Comparison of ENCODE assay signal across 22 mouse cellular contexts in the genomic region with DNA sequence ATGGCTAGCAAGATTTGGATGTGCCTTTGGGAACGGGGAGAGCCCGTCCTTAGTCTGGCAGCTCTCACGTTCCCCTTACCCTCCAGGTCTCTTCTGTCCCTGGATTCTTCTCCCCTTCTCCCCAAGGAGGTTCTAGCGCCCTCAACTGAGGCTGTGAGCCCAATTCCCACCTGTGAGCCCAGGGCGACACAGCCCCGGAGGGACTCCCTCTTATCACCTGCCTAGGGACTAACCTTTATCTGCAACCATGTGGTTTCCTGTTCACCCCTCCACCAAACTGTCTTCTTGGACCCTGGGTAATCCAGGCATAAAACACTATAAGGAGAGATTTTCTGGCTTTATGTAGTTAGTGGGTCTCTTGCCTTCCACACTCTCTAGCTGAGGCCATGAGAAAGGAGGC. TPM values are rescaled to one million over a fixed set of nuclear protein-coding genes. Genes with fewer than 3 reads are reported as not detected.
DNase-seq lines count a peak whose midpoint lies in the region; ATAC-seq and TF ChIP-seq lines count a peak whose summit lies in the region.
"Had no signal": no experiment of that assay in that cellular context is flagged by ENCODE, and none has a peak within 500 bp of the region (broad histone marks: within the 10 kb centered on the region; RNA-seq: fewer than 3 reads in every experiment).

No protein-coding gene starts in this region.

- peak overlapping the region; percentile 84 for H3K4me2 ChIP-seq in liver, embryonic 13.5 days
- H3K4me2 ChIP-seq in kidney, embryonic 16.5 days (replicated peaks; ENCODE audit: low read depth, low read length): no peak overlapping the region
- H3K4me2 ChIP-seq: embryonic facial prominence, embryonic 15.5 days; forebrain, embryonic 12.5 days; heart, embryonic 11.5 days; hindbrain, embryonic 15.5 days; midbrain, embryonic 12.5 days; neural tube, embryonic 15.5 days had no signal

- H3K27ac ChIP-seq in liver, embryonic 13.5 days: peak overlapping the region; percentile 97
- H3K27ac ChIP-seq in kidney, embryonic 16.5 days (ENCODE audit: low read length): no peak overlapping the region
- H3K27ac ChIP-seq in heart, adult 2 months: no peak overlapping the region
- H3K27ac ChIP-seq: embryonic facial prominence, embryonic 15.5 days; forebrain, embryonic 12.5 days; gastrocnemius, adult 2 months; hindbrain, embryonic 15.5 days; limb, embryonic 10.5 days; midbrain, embryonic 12.5 days; neural tube, embryonic 15.5 days had no signal

- 27% methylated on average over 6 of the region's 6 CpGs for WGBS in liver, embryonic 13.5 days (ENCODE audit: insufficient replicate concordance)
- WGBS in kidney, embryonic 16.5 days: 70% methylated on average over 6 of the region's 6 CpGs
- 61% methylated on average over 6 of the region's 6 CpGs for WGBS in heart, adult 2 months

- no peak for TF ChIP-seq POLR2A in heart, adult 2 months (IDR thresholded peaks at IDR 0.05; ENCODE audit: insufficient read depth, low read depth, low read length)

- no peak for TF ChIP-seq CTCF in heart, adult 2 months (IDR thresholded peaks at IDR 0.05)

- no peaks in the 10 kb centered on the region for H3K9me3 ChIP-seq in liver, embryonic 13.5 days (replicated peaks)
- no peaks in the 10 kb centered on the region for H3K9me3 ChIP-seq in kidney, embryonic 16.5 days (ENCODE audit: low read length)
- H3K9me3 ChIP-seq: embryonic facial prominence, embryonic 15.5 days; forebrain, embryonic 12.5 days; hindbrain, embryonic 15.5 days; limb, embryonic 10.5 days; midbrain, embryonic 12.5 days; neural tube, embryonic 15.5 days had no signal

- no peaks in the 10 kb centered on the region for H3K36me3 ChIP-seq in liver, embryonic 13.5 days
- no peaks in the 10 kb centered on the region for H3K36me3 ChIP-seq in kidney, embryonic 16.5 days (ENCODE audit: insufficient read depth, low read length)
- no peaks in the 10 kb centered on the region for H3K36me3 ChIP-seq in heart, adult 2 months (ENCODE audit: control insufficient read depth, insufficient read depth, low read length)
- H3K36me3 ChIP-seq: embryonic facial prominence, embryonic 15.5 days; forebrain, embryonic 12.5 days; hindbrain, embryonic 15.5 days; limb, embryonic 10.5 days; midbrain, embryonic 12.5 days; neural tube, embryonic 15.5 days had no signal

- ATAC-seq in erythroblast, adult 5-6 weeks (replicated peaks; ENCODE audit: low FRiP score, poor library complexity, severe bottlenecking): peak; percentile 53
- peak; percentile 67 for ATAC-seq in liver, embryonic 13.5 days (ENCODE audit: low read depth)
- ATAC-seq in megakaryocyte-erythroid progenitor cell, adult 5-6 weeks (replicated peaks; ENCODE audit: low FRiP score, low TSS enrichment, poor library complexity, severe bottlenecking): peak; percentile 49
- no peak for ATAC-seq in kidney, embryonic 16.5 days (ENCODE audit: low FRiP score, low TSS enrichment)
- ATAC-seq: activated CD4-positive, CD25-positive, alpha-beta regulatory T cell, adult 4 months had no signal

- H3K27me3 ChIP-seq in liver, embryonic 13.5 days: no peaks in the 10 kb centered on the region
- H3K27me3 ChIP-seq in kidney, embryonic 16.5 days (ENCODE audit: insufficient read depth, low read length): no peaks in the 10 kb centered on the region
- H3K27me3 ChIP-seq in heart, adult 2 months (ENCODE audit: control insufficient read depth, insufficient read depth, low read length): no peaks in the 10 kb centered on the region
- H3K27me3 ChIP-seq: embryonic facial prominence, embryonic 15.5 days; forebrain, embryonic 12.5 days; hindbrain, embryonic 15.5 days; midbrain, embryonic 12.5 days had no signal

- H3K4me1 ChIP-seq in liver, embryonic 13.5 days (replicated peaks): peaks cover 86% of the 10 kb centered on the region
- H3K4me1 ChIP-seq in kidney, embryonic 16.5 days (ENCODE audit: insufficient read depth, low read length): peaks cover 3% of the 10 kb centered on the region
- H3K4me1 ChIP-seq in heart, adult 2 months (ENCODE audit: control insufficient read depth, insufficient read depth, low read length): no peaks in the 10 kb centered on the region
- H3K4me1 ChIP-seq: embryonic facial prominence, embryonic 15.5 days; forebrain, embryonic 12.5 days; hindbrain, embryonic 15.5 days had no signal

- no peaks in the 10 kb centered on the region for H3K79me2 ChIP-seq in heart, adult 2 months (replicated peaks; ENCODE audit: control insufficient read depth, insufficient read depth, low read length)

- intact Hi-C loops in heart, adult 2 months (cut with DNase I): no loop called here

- peak overlapping the region; percentile 79 for H3K9ac ChIP-seq in liver, embryonic 13.5 days
- no peak overlapping the region for H3K9ac ChIP-seq in kidney, embryonic 16.5 days (replicated peaks; ENCODE audit: low read length)
- no peak overlapping the region for H3K9ac ChIP-seq in heart, adult 2 months (ENCODE audit: low read depth, low read length)
- H3K9ac ChIP-seq: embryonic facial prominence, embryonic 15.5 days; forebrain, embryonic 12.5 days; hindbrain, embryonic 15.5 days; midbrain, embryonic 12.5 days; neural tube, embryonic 15.5 days had no signal

- peak; percentile 43 for DNase-seq in c-Kit-negative CD71-positive TER-119-positive erythroid progenitor cells, embryonic 14.5 days (ENCODE audit: low read depth, low spot score)
- no peak for DNase-seq in liver, embryonic 13.5 days
- DNase-seq in heart, adult 2 months: no peak
- DNase-seq in layer of hippocampus, adult 9-11 months: no peak
- DNase-seq: adrenal gland, postnatal 10 days; cerebellum, adult 9-10 months; gastrocnemius, adult 2 months; kidney, adult 9 months; kidney, postnatal 36 days; lung, postnatal 10 days; thymus, postnatal 14 days had no signal

- TF ChIP-seq EP300 in heart, adult 2 months (IDR thresholded peaks at IDR 0.05; ENCODE audit: insufficient read depth, low read depth, low read length): no peak

- peak overlapping the region; percentile 58 for H3K4me3 ChIP-seq in liver, embryonic 13.5 days (replicated peaks)
- H3K4me3 ChIP-seq in kidney, embryonic 16.5 days (ENCODE audit: low read length): no peak overlapping the region
- no peak overlapping the region for H3K4me3 ChIP-seq in heart, adult 2 months
- H3K4me3 ChIP-seq: embryonic facial prominence, embryonic 15.5 days; forebrain, embryonic 12.5 days; gastrocnemius, adult 2 months; hindbrain, embryonic 15.5 days; limb, embryonic 10.5 days; midbrain, embryonic 12.5 days; neural tube, embryonic 15.5 days had no signal

RNA-seq across cellular contexts. Expression of a gene that starts 5.6 kb away (rescaled TPM):
- 578 and 641 TPM in 2 replicates for total RNA-seq in erythroblast, adult 5-6 weeks (2015; ENCODE audit: low replicate concordance)
- total RNA-seq in erythroblast, adult 5-6 weeks (2017; ENCODE audit: low replicate concordance): 1,162 and 1,709 TPM in 2 replicates
- polyA plus RNA-seq in liver, embryonic 13.5 days (2015; fragmentation: Nextera tagmentation; extraction: Ambion mirVana): 465 and 535 TPM in 2 replicates
- 360 and 383 TPM in 2 replicates for total RNA-seq in megakaryocyte-erythroid progenitor cell, adult 5-6 weeks (2014; fragmentation: Nextera tagmentation)
- 607 and 788 TPM in 2 replicates for total RNA-seq in megakaryocyte-erythroid progenitor cell, adult 5-6 weeks (2017)
- 217 and 223 TPM in 2 replicates for polyA plus RNA-seq in kidney, embryonic 16.5 days (2015; fragmentation: Nextera tagmentation; extraction: Ambion mirVana)
- total RNA-seq in heart, adult 2 months (2021): 10 to 100 TPM; 72.2 to 74.4 TPM
- polyA plus RNA-seq in heart, adult 2 months (2012; rRNA removed): 52.7 and 76.5 TPM in 2 replicates

Comparison
In these comparisons a context has a peak if more than half of its experiments do, and no peak if none do; other contexts are left out.
1. RNA of a gene that starts 5.6 kb away (total RNA-seq): 578 to 1,709 TPM in erythroblast, adult 5-6 weeks and 360 to 788 TPM in megakaryocyte-erythroid progenitor cell, adult 5-6 weeks; 72.2 to 74.4 TPM in heart, adult 2 months; every median in the first group is over 4 times any median in the second.